Mouse (Mus musculus) frontal cortex, adult (tissue): ENCODE measurements around the gene Fhad1.

ENCODE experiments used
- ATAC-seq: cut with Nextera tagmentation; 2 replicates; pipeline ENCODE4 v1.9.2; 2017; ENCODE audit warnings: mild to moderate bottlenecking, moderate library complexity, mixed read lengths; ENCODE audit not compliant: low TSS enrichment

Fhad1 gene

GRCm38 (mm10) chr4:141865006-141865405 lies 149.9 kb downstream of the Fhad1 start:
- ATAC-seq: peak; percentile 34

DNA sequence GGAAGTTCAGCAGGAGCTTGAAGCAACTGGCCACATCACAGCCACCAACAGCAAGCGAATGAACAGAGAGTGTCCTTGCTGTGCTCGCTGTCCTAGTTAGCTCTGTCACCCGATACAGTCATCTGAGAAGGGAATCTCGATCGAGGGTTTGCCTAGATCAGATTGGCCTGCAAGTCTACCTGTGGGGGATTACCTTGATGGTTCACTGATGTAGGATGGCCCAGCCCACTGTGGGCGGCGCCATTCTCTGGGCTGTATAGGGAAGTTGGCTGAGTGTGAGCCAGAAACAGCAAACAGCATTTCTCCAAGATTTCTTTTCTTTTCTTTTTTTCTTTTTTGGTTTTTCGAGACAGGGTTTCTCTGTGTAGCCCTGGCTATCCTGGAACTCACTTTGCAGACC lies 150.4 kb downstream of the Fhad1 start:
- no peak for ATAC-seq

DNA sequence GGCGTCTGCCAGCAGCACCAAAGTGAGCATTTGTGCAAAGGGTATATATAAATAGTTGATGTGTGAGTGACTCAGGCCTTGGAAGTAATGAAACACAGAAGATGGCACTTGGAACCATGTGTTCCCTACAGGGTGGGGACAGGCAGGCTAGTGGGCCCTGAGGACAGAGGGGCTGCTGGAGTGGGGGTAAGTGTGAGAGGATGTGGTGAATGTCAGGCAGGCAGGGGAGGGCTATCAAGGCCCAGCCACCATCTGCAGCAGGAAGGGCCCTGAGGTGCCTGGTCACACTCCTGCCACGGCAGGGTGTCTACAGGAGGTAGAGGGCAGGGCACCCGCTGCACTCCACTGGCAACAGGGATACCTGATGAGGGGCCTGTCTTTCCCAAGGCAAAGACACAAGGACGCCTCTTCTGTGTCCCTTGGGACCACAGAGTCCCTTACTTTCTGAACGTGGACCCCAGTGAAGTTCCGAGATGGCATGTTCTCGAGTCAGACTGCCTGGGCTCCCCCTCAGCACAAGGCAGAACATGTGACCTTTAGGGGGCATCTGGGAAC lies 151.1 kb downstream of the Fhad1 start:
- ATAC-seq: no peak

- ATAC-seq: no peak
Observed at GRCm38 (mm10) chr4:141862867-141863266, 152.0 kb downstream of the Fhad1 start.

DNA sequence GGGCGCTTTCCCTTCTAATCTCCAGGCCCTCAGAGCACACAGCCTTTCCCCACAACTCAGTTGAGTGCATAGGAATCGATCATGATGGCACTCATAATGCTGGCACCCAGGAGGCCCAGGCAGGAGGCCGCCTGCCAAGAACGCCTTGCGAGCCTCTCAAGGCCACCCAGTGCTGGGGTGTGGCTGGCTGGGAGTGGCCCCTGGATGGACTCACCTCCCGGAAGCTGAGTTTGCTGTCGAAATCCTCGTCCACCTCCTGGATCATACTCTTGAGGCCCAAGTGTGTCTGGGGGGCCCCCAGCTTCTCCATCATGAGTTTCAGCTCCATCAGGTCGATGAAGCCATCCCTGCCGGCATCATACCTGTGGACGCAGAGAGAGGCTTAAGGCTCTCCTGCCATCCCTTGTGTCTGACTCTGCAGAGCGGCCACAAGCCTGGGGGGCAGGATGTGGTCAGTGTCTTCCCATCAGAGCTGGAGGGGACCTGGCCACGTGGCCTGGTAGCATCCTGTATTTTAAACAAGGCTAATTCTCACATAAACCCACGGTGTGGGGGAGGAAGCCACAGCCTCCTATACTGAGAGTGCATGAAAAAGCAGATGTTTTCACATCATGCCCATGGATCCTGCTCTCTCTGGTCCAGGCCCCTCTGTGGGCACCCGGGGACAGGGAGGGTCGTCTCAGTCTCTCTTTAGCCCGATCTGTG lies 153.1 kb downstream of the Fhad1 start:
- no peak for ATAC-seq

DNA sequence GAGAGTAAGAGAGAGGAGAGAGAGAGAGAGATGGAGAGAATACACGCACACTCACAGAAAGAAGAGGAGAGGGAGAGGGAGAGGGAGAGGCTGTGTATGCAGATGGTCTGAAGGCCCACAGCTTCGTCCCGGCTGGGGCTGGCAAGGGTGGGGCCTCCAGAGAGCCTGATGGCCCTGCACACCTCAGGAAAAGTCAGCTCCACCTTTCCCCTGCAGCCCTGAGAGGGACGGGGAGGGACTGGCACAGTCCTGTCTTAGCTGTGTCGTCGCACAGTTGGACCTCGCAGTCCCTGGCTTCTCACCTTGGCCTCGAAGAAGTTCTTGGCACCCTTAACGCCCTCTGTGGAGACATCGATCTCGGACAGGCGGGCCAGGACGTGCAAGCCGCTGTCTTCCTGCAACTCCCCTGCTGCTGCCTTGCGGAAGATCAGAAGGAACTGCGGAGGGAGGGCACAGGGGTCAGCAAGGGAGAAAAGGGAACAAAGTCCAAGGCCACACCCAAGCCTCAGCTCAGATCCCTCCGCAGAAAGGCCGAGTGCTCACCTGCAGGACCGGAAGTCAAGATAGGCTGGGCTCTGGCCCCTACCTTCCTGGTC lies 154.5 kb downstream of the Fhad1 start:
- ATAC-seq: no peak

DNA sequence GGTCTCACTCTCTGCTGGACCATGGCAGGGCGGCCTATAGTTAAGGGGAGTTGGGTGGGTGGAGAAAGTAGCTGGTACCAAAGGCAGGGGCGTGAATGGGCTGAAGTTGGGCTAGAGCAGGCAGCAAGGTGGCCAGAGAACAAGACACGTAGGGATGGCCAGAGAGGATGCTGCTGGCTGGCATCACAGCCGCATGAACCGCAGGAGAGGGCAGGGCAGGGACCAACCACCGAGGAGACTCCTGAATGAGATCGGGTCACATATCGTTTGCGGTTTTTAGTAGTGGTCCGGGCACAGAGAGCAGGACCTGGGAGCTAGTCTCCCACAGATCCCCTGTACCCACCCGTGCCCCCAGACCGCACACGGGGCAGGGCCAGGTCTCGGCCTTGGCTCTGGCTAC lies 155.5 kb downstream of the Fhad1 start:
- ATAC-seq: no peak

- ATAC-seq: no peak
Observed at GRCm38 (mm10) chr4:141858501-141858900, 156.4 kb downstream of the Fhad1 start.

- ATAC-seq: peak; percentile 68
Observed at GRCm38 (mm10) chr4:141857422-141857930, 157.4 kb downstream of the Fhad1 start.

DNA sequence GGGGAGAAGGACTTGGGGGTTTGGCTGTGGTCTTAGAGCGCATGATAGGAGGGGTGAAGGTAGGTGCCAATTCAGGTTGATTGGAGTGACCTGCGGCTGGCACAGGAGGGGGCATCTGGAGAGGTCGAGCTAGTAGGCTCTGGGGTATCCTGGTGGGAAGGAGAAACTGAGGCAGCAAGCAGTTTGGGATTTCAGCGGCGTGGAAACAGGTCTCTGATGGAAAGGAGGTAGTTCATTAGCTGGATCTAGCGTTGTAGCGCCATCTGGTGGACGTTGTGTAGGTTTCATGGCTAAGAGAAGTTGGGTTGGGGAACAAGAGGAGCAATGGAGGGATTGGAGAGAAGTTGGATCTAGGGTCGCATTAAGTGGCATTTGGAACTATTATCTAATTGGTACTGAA lies 161.4 kb downstream of the Fhad1 start:
- ATAC-seq: no peak

DNA sequence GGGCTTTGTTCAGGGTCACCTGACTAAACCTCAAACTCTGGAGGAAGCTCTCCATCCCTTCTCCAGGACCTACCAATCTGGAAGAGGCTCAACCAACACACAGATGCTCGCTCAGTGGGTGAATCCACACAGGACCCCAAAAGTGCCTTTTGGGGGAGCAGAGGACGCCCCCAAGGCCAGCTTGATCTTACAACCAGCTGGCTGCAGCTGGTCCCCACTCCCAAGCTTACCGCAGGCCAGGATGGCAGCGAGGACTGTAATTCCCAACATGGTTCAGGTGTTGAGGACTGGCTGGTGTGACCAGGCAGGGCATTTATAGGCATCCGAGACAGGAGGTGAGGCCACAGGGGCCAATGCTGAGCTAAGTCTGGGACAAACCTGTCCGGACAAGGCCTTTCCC lies 168.9 kb downstream of the Fhad1 start, which contains the start of gene Ctrc:
Gene Ctrc, minus strand, starts transcription at position 361 of the 400 bp plus-strand sequence.
- no peak for ATAC-seq
